In genomic region chr14:54254670-54255202, GRCm38 (mm10) we compare ENCODE assay signal across 8 mouse cellular contexts. TPM values are rescaled to one million over a fixed set of nuclear protein-coding genes. Genes with fewer than 3 reads are reported as not detected.
DNase-seq lines count a peak whose midpoint lies in the region; ATAC-seq and TF ChIP-seq lines count a peak whose summit lies in the region.

No protein-coding gene starts in this region.

- peak overlapping the region; percentile 87 for H3K27ac ChIP-seq in heart, adult 2 months
- peak overlapping the region; percentile 95; the same call in 1 of the 2 replicates for H3K27ac ChIP-seq in heart, embryonic 16.5 days (ENCODE audit: low read length)
- peak overlapping the region; percentile 97 for H3K27ac ChIP-seq in liver, embryonic 15.5 days (replicated peaks)

- no peaks in the 10 kb centered on the region for H3K27me3 ChIP-seq in heart, adult 2 months (ENCODE audit: control insufficient read depth, insufficient read depth, low read length)
- H3K27me3 ChIP-seq in E14TG2a.4 (ENCODE audit: insufficient read depth, low read length) = no peaks in the 10 kb centered on the region
- H3K27me3 ChIP-seq in heart, embryonic 16.5 days (ENCODE audit: control insufficient read depth, insufficient read depth, low read length) = no peaks in the 10 kb centered on the region
- no peaks in the 10 kb centered on the region for H3K27me3 ChIP-seq in liver, embryonic 15.5 days

- TF ChIP-seq POLR2A in heart, adult 2 months (IDR thresholded peaks at IDR 0.05; ENCODE audit: insufficient read depth, low read depth, low read length) = 0 out of 2 replicates have a peak, but pooled peaks have one; percentile 14

- TF ChIP-seq EP300 in heart, adult 2 months (IDR thresholded peaks at IDR 0.05; ENCODE audit: insufficient read depth, low read depth, low read length) = no peak

- 47% methylated on average over 12 of the region's 12 CpGs for WGBS in heart, adult 2 months
- 40% methylated on average over 12 of the region's 12 CpGs for WGBS in heart, embryonic 16.5 days
- 45% methylated on average over 12 of the region's 12 CpGs for WGBS in liver, embryonic 15.5 days (ENCODE audit: insufficient replicate concordance)

- intact Hi-C loops in heart, adult 2 months (cut with DNase I) = loop anchor here (5.0 to 10.0 kb wide), 2 partner anchors 173 to 430 kb away; partner anchors contain the start of genes 1700123O20Rik, Acin1 and Mrpl52
- intact Hi-C loops in heart, postnatal 25 days (cut with DNase I) = loop anchor here (5.0 kb wide), 2 partner anchors 108 to 263 kb away; partner anchors contain the start of genes Oxa1l and Prmt5

- 0 out of 2 replicates have a peak, but pooled peaks cover 2% of the 10 kb centered on the region for H3K36me3 ChIP-seq in heart, adult 2 months (ENCODE audit: control insufficient read depth, insufficient read depth, low read length)
- peaks cover 23% of the 10 kb centered on the region for H3K36me3 ChIP-seq in E14TG2a.4 (ENCODE audit: insufficient read depth, low read length)
- no peaks in the 10 kb centered on the region for H3K36me3 ChIP-seq in heart, embryonic 16.5 days (ENCODE audit: control insufficient read depth, insufficient read depth)
- H3K36me3 ChIP-seq in liver, embryonic 15.5 days (replicated peaks) = no peaks in the 10 kb centered on the region

- no peak for TF ChIP-seq CTCF in heart, adult 2 months (IDR thresholded peaks at IDR 0.05)
- TF ChIP-seq CTCF in E14TG2a.4 (conservative IDR thresholded peaks at IDR 0.05; ENCODE audit: low read length) = no peak

- H3K79me2 ChIP-seq in heart, adult 2 months (replicated peaks; ENCODE audit: control insufficient read depth, insufficient read depth, low read length) = peaks cover 3% of the 10 kb centered on the region; the same call in 1 of the 2 replicates

- H3K4me2 ChIP-seq in heart, embryonic 16.5 days (ENCODE audit: low read depth, low read length) = peak overlapping the region; percentile 76
- H3K4me2 ChIP-seq in liver, embryonic 15.5 days = peak overlapping the region; percentile 86

- no peak for DNase-seq in heart, adult 2 months
- DNase-seq in heart, postnatal 25 days (ENCODE audit: low spot score) = no peak
- DNase-seq in spleen, postnatal 14 days (ENCODE audit: low spot score in 2 of 2) = no peak
- no peak for DNase-seq in kidney, adult 11 months
- DNase-seq in right cerebral cortex, postnatal 14 days = no peak

- no peak overlapping the region for H3K9ac ChIP-seq in heart, adult 2 months (ENCODE audit: low read depth, low read length)
- peak overlapping the region; percentile 82 for H3K9ac ChIP-seq in heart, embryonic 16.5 days (ENCODE audit: low read length)
- H3K9ac ChIP-seq in liver, embryonic 15.5 days = peak overlapping the region; percentile 87

- no peaks in the 10 kb centered on the region for H3K9me3 ChIP-seq in E14TG2a.4 (ENCODE audit: low read length)
- H3K9me3 ChIP-seq in heart, embryonic 16.5 days (replicated peaks; ENCODE audit: control insufficient read depth, low read length) = no peaks in the 10 kb centered on the region
- H3K9me3 ChIP-seq in liver, embryonic 15.5 days (replicated peaks) = no peaks in the 10 kb centered on the region

- no peak for ATAC-seq in heart, embryonic 16.5 days (replicated peaks; ENCODE audit: extremely low read depth, insufficient read depth, low FRiP score)
- no peak for ATAC-seq in liver, embryonic 15.5 days (ENCODE audit: insufficient read depth)

- peak overlapping the region; percentile 90 for H3K4me3 ChIP-seq in heart, adult 2 months
- peak overlapping the region; percentile 98 for H3K4me3 ChIP-seq in E14TG2a.4 (replicated peaks; ENCODE audit: low read length)
- peak overlapping the region; percentile 72 for H3K4me3 ChIP-seq in heart, embryonic 16.5 days (ENCODE audit: low read length)
- peak overlapping the region; percentile 91 for H3K4me3 ChIP-seq in liver, embryonic 15.5 days (replicated peaks)

- H3K4me1 ChIP-seq in heart, adult 2 months (ENCODE audit: control insufficient read depth, insufficient read depth, low read length) = peaks cover 3% of the 10 kb centered on the region
- peaks cover 46% of the 10 kb centered on the region for H3K4me1 ChIP-seq in E14TG2a.4 (replicated peaks; ENCODE audit: low read depth, low read length)
- peaks cover 32% of the 10 kb centered on the region for H3K4me1 ChIP-seq in heart, embryonic 16.5 days (ENCODE audit: control insufficient read depth, insufficient read depth, low read length)
- peaks cover 63% of the 10 kb centered on the region for H3K4me1 ChIP-seq in liver, embryonic 15.5 days (replicated peaks)

RNA-seq across cellular contexts. Expression of gene Abhd4, which starts 0.7 kb away (rescaled TPM):
- total RNA-seq in heart, adult 2 months (2021) = 10 to 100 TPM; 39.2 to 41.8 TPM
- 50.2 and 56.8 TPM in 2 replicates for polyA plus RNA-seq in heart, adult 2 months (2012; rRNA removed)
- total RNA-seq in heart, postnatal 25 days (2021) = 10 to 100 TPM; 44.6 to 44.8 TPM
- polyA plus RNA-seq in heart, embryonic 16.5 days (2015; fragmentation: Nextera tagmentation; extraction: Ambion mirVana) = 115 and 119 TPM in 2 replicates
- polyA plus RNA-seq in liver, embryonic 15.5 days (2015; fragmentation: Nextera tagmentation; extraction: Ambion mirVana) = 19.0 and 21.4 TPM in 2 replicates

RNA-seq across cellular contexts. Expression of gene Dad1, which starts 0.8 kb away (rescaled TPM):
- 100 to 1,000 TPM in 1 of 2 experiments, 10 to 100 TPM in 1; 99.0 to 115 TPM for total RNA-seq in heart, adult 2 months (2021)
- 393 and 411 TPM in 2 replicates for polyA plus RNA-seq in heart, adult 2 months (2012; rRNA removed)
- total RNA-seq in heart, postnatal 25 days (2021) = 100 to 1,000 TPM; 103 to 112 TPM
- 349 and 394 TPM in 2 replicates for polyA plus RNA-seq in heart, embryonic 16.5 days (2015; fragmentation: Nextera tagmentation; extraction: Ambion mirVana)
- 202 and 204 TPM in 2 replicates for polyA plus RNA-seq in liver, embryonic 15.5 days (2015; fragmentation: Nextera tagmentation; extraction: Ambion mirVana)

RNA-seq across cellular contexts. Expression of gene Olfr49, which starts 30.0 kb away (rescaled TPM):
- not detected for total RNA-seq in heart, adult 2 months (2021)
- not detected in 2 replicates for polyA plus RNA-seq in heart, adult 2 months (2012; rRNA removed)
- total RNA-seq in heart, postnatal 25 days (2021) = not detected
- not detected in 2 replicates for polyA plus RNA-seq in heart, embryonic 16.5 days (2015; fragmentation: Nextera tagmentation; extraction: Ambion mirVana)
- not detected in 2 replicates for polyA plus RNA-seq in liver, embryonic 15.5 days (2015; fragmentation: Nextera tagmentation; extraction: Ambion mirVana)
